Mouse (Mus musculus) urinary bladder, postnatal 4 days (tissue): Measurements from ENCODE around the gene Tpbg.
"Not testable (repeated sequence)": the region's sequence is repeated elsewhere in the genome, so short reads cannot be mapped to it uniquely, and the experiment has no call there.

Experiments
- DNase-seq, 2 experiments: peaks; one replicate each; pipeline ENCODE4 v3.0.0; 2021 to 2022; ENCODE audit warnings: low spot score in 2 of 2

Tpbg gene

DNA sequence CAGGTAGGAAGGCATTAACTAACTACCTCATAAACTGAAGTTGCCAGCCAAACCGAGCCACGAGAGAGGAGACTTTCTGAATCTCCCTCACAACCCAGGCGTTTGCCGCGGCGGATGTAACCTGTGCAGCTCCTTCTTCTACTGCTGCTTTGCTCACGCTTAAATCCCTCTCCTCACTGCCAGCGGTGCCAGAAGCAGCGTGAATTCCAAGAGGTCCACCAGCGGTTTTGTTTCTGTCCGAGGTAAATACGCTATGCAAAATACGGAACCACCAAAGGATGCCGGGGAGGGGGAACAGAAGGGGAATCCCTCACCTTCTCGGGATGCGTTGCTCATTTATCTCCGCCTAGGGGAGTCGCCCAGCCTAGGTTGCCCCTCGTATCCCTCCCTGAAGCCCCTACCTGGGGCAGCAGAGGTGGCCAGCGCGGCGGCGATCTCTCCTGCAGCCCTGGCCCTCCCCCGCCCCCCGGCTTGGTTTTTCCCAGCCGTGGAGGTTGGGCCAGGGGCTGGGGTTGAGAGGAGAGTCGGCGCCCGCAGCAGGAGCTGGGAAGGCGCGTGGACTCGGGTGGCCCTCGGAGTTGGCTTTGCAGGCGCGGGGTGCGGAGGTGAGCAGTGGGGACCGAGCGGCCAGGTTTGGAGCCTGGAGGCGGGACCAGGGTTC is at the start of gene Tpbg:
Tpbg (plus strand) TSS at position 30 of the 661 bp plus-strand sequence.
- peak; percentile 57 to 76 for DNase-seq

DNA sequence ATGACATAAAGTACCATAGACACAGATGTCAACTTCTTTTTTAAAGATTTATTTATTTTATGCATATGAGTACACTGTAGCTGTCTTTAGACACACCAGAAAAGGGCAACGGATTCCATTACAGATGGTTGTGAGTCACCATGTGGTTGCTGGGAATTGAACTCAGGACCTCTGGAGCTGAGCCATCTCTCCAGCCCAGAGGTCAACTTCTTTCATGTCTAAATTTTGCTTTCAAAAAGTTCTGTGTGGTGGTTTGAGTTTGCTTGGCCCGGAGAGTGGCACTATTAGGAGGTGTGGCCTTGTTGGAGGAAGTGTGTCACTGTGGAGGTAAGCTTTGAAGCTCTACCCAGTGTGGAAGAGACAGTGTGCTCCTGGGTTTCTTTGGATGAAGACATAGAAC is 40.2 kb upstream of the Tpbg start:
- DNase-seq = not testable (repeated sequence)

DNA sequence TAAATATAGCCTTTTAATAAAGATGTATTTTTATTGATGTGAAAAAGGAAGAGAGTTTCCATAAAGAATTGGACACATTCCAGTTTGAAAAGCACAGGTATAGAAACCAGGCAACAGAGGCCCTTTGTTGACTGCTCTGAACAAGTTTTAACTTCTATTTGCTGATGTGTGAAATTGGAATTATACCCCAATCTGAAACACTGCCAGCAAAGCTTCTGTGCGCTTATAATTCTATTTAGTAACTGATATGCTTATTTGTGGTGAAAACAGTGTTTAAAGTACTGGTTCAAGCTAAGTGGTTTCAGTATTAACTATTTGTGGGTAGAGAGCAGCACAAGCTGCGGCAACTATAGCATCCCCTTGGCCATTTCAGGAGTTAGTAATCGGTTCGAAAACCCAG is 39.6 kb upstream of the Tpbg start:
- no peak for DNase-seq

DNA sequence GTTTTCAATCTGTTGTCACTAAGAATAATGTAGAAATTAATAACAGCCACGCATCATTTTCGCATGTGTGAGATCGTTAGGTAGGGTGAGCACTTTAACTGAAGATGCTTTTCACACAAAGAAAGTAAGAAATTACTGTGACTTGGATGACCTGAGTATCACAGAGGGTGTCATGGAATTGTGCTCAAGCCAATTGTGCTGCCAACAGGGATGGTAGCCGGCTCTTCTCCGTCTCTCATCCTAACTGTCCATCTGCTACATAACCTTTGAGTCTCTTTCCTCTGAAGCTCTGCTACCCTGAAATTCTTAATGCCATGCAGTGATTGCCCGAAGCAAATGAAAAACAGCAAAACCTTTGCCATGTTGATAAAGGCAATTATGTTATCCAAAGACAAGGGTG is 35.8 kb upstream of the Tpbg start:
- DNase-seq = no peak

DNA sequence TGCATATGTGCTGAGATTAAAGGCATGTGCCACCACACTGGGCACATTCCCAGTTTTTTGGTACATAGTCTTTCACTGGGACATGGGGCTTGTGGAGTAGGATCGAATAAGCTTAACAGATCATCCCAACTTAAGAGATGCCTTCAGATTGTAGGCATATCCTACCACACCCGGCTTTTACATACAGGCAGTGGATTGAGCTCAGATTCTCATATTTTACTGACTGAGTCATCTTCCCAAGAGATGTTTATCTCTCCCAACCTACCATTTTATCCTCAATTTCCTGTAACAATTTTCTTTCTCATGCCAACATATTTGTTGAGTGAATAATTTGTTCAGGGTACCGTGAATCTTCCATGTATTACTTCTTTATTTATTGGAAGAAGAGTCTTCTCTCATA is 32.9 kb upstream of the Tpbg start:
- no peak for DNase-seq

DNA sequence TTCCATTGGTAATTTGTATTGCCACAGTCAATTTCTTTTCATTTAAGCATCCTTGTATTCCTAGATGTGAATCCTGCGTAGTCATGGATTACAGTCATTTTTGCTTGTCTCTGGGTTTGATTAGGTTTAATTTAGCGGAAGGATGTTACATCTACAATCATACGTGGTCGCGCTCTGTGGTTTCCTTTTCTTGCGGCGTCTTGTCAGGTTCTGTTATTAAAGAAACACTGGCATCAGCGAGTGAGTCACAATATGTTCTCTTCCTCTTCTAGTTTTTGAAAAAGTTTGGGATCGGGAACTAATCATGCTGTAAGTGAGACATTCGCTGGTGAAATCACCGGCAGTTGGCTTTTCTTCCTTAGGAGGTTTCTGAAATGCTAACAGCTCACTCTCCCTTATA is 21.4 kb upstream of the Tpbg start:
- DNase-seq = no peak

DNA sequence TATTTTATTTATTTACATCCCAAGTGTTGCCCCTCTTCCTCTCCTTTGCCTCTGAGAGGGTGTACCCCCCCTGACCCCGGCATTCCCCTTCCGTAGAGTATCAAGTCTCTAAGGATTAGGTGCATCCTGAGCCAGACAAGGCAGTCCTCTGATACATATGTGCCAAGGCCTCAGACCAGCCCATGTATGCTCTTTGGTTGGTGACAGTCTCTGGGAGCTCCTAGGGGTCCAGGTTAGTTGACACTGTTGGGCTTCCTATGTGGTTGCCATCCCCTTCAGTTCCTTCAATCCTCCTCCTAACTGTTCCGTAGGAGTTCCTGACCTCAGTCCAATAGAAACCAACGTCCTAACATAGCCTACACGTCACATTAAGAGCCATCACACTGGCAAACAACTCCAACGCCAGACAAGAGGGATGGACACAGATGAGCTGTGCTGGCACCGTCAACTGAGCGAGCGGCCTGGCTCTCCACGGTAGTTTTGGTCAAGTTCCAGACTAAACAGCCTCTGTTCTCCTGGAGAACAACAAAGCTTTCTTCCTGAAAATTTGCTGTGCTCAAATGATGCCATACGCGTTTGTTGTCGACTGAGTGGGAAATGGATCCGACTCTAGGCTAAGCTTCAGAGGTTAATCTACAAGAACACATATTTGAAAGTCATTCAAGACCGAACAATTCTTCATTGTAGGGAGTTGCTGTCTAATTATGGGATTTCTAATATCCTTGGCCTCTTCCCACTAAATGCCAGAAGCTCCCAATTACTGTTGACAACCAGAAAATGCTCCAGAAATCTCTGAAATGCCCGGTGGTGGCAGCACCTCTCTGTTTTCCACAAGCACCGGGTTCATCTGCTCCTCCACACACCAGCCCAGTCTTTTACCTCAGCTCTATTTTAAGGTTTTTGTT is 6.4 kb upstream of the Tpbg start:
- DNase-seq = no peak

DNA sequence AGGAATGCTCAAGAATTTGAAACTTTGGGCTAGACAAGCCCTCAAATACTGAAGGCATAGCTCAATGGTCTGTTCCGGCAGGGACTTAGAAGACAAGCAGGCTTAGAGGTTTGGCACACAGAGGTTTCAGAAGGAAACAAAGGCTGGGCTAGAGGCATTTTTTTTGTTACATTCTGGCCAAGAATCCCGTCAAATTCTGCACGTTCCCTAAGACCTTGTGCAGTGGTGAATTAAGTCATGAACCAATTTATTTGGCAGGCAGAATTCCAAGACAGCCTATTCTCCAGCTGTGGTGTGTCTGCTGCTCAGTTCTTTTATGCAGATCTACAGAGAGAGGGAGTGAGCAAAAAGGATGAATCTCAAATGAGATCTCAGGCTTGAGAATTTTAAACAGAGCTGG is 2.6 kb upstream of the Tpbg start:
- DNase-seq = no peak

DNA sequence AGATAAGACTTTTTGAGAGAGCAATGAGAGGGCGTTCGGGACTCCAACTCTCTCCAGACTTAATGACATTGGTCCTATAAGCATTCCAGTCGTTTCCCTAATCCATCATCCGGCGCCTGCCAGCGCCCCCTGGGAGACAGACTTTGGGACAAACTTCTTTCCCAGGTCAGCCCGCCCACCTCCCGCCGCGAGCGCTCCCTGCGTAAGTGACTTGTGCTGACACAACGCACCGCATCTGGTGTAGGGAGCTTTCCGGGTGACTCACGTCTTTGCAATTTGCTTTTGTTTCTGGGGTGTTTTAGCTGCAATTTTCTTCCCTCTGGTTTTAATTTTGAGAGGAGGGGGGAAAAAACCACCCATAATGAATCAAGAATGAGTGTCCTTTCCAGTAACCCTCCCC is 289 bp upstream of the Tpbg start:
- DNase-seq = peak; percentile 33 to 65

DNA sequence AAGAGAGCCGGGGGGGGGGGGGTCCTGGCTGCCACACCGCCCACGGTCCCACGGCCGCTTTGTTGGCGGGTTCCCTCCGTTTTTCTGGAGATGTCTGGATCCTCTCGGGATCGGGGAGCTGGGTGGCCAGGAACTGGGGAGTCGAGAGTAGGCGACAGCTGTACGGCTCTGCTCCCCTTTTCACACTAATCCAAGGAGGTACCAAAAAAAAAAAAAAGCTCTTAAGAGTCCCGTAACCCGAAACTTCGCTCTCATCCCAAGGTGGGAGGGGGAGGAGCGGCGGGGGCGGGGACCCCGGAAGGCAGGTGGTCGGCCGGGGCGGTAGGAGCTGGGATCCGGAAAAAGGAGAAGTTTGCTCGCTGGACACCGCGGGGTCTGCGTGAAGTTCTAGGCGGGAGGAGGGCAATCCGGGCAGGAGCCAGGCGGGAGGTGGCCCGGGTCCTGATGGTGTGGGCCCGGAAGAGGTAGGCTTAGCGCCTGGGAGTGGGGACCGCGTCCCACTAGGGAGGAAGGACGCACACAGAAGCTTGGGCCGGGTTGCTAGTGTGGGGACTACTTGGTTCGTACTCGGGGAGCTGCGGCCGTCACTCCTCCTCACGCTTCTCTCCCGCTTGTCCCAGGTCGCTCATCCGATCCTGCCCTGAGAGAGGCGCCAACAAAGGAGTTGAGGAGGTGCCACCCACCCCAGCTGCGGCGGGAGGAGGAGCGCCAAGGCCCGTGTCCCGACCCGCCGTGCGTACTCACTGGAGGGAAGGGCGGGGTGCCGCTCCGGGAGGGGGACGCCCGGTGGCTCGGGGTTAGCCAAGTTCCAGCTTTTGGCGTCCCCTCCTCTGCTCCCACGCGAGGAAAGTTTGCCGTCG is 1.1 kb downstream of the Tpbg start:
- peak; percentile 54 to 69 for DNase-seq

DNA sequence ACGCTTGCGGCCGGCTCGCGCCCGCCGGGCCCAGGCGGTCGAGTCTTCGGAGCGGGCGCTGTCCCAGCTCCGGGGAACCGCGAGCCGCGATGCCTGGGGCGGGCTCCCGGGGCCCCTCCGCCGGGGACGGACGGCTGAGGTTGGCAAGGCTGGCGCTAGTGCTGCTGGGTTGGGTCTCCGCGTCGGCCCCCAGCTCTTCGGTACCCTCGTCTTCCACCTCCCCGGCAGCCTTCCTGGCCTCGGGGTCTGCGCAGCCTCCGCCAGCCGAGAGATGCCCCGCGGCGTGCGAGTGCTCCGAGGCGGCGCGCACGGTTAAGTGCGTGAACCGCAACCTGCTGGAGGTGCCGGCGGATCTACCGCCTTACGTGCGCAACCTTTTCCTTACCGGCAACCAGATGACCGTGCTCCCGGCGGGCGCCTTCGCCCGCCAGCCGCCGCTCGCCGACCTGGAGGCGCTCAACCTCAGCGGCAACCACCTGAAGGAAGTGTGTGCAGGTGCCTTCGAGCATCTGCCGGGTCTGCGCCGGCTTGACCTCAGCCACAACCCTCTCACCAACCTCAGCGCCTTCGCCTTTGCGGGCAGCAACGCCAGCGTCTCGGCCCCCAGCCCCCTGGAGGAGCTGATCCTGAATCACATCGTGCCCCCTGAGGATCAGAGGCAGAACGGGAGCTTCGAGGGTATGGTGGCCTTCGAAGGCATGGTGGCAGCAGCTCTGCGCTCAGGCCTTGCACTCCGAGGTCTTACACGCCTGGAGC is 1.9 kb downstream of the Tpbg start:
- no peak for DNase-seq

DNA sequence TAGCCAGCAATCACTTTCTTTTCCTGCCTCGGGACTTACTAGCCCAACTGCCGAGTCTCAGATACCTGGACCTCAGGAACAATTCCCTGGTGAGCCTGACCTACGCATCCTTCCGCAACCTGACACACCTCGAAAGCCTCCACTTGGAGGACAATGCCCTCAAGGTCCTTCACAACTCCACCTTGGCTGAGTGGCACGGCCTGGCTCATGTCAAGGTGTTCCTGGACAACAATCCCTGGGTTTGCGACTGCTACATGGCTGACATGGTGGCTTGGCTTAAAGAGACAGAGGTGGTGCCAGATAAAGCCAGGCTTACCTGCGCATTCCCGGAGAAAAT is 2.4 kb downstream of the Tpbg start:
- DNase-seq = no peak

DNA sequence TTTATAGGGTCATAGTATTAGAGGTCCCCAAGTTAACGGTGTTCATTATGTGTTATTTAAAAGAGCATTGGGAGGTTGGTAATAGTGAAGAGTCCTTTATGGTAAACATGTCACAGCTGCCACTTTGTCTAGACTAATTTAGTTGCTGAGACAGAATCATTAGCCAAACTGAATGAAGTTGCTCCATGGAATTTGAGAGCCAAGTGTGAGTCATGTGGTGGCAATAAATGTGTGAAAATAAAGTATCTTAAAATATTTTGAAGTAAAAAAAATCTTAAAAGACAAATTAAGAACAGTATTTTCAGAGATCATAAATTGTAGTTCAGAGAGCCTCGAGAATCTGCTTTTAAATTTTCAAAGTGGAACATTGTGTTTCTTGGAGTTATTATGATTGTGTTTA is 4.0 kb downstream of the Tpbg start:
- DNase-seq = no peak

DNA sequence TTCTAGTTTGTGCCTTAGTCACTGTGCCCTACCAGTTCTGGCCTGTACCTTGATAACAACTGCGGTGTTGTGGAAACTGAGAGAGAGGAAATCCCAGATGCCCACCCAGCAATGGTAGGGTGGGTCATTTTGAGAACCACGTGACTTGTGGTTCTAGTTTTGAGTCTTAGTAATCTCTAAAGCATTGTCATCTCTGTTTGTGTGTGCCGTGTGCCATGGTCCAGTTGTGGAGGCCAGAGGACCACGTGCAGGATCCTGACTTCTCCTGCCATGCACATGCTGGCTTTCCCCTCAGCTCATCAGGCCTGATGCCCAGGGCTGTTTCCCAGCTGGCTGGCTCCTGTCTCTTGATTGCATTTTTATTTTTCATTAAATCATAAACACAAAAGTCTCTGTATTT is 12.6 kb downstream of the Tpbg start:
- DNase-seq = no peak

DNA sequence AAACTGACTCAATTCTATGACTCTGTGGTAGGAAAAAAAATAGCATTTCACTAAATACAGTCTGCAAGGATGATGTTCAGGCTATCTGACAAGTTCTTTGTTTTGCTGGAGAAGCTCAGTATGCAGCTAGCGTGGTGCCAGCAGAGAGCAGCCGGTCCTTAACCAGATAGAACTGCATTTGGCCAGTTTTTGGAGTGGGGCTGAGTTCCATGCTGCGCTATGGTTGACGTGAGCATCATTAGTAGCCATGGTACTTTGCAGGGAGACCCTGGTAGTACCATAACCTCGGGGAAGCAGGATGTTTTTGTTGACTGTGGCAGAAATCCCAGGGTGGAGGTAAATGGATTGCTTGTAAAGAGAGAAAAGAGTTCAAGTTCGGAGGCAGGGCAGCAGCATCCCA is 14.3 kb downstream of the Tpbg start:
- no peak for DNase-seq

DNA sequence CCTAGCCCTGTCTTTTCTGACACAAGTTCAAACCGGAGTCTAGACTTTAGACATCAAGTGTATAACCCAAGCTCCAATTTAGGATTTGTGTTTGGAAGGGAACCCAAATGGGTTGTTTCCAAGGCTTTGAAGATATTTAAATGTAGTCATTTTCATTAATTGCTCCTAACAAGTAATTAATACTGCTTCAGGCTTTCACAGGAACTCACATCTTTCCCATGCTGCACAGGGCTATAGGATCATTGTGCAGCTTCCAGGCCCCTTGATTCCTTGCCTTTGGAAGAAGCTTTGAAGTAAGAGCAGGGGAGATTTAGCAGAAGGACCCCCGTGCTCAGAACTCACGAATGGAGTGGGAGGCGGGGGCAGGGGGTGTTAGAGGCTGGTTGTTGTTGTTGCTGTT is 18.9 kb downstream of the Tpbg start:
- DNase-seq = no peak

DNA sequence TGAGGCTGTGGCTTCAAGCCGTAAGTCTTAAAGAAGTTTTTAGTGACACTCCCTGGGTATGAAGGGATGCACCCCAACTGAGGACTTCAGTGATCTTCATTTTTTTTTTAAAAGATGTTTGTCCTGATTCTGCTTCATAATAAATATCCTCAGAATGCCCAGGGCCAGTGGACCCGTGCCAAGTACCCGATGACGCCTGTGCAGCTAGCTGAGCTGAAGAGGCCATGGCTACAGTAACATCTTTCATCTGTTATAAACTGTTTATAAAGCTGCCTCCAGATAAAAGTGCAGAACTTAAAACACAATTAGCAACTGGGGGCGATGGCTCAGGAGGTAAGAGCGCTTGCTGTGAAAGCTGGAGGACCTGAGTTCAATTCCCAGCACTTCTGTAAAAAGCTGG is 20.4 kb downstream of the Tpbg start:
- DNase-seq = no peak

DNA sequence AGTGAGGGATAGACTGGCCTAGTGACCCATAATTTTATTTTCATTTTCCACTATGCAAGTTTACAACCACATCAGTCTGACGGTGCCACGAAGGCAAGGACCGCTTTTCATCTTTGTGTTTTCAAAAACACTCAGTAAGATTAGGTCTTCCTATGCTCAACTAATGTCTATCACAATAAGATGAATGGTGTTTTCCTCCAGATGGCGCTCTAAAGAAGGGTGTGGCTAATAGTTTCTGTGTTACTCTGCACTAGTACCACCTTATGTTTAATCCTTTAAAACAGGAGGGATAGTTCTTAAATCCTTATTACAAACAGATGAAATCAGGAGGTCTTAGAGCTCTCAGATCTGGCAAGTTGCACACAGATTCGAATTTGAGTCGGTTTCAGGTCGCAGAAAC is 30.7 kb downstream of the Tpbg start:
- DNase-seq = no peak

DNA sequence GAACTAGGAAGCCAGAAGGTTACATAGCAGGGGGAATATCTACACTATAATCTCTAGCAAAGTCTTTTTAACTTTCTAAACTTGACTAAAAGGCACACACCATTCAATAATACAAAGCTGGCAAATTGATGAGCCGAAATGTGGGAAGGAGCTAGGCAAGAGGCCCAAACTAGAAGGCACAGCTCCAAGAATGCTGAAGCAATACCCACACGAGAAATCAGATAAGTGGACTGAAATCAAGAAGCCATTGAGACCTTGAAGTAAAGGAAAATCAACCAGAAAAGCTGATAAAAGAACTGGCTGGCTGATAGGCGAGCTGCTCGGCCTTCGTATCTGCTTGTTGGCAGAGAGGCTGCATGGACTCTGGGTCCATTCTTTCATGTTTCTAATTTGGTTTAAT is 51.5 kb downstream of the Tpbg start:
- no peak for DNase-seq
